Mouse (Mus musculus) lung, postnatal 36 days (tissue): Measurements from ENCODE around the gene Aig1.

ENCODE experiments used
- DNase-seq: peaks from one replicate; pipeline ENCODE4 v3.0.0; 2022; ENCODE audit warnings: mixed read lengths

Gene Aig1

DNA sequence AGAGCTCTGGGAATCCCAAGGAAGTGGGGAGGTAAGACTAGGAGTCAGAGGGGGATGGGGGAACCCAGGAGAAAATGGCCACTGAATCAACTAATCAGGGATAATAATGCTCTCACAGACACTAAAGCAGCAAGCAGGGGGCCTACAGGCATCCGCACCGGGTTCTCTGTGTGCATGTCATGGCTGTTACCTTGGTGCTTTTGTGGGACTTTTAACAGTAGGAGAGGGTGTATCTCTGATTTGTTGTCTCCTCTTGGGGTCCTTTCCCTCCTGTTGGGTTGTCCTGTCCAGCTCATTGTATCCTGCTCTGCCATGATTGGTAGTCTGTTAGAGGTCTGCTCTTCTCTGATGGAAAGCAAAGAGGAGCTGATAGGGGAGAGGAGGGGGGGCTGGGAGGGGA is 19.6 kb downstream of the Aig1 start:
- DNase-seq, result no peak

DNA sequence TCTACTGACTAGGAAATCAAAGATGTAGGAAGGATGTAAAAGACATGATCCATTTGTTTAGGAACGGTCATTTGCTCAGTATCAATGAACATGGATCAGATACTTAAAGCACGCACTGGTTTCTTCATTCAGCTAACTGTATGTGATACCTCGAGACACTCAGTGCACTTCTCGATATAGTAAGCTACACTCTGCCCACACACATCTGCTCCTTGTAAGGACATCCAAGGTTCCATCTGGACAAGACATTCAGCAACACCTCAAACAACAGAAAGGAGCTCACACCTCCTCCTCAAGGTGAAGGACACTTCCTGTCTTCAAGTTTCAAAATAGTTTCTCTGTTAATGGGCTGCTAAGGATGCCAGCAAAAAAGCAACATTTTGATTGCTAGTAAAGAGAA is 23.9 kb downstream of the Aig1 start:
- no peak for DNase-seq

DNA sequence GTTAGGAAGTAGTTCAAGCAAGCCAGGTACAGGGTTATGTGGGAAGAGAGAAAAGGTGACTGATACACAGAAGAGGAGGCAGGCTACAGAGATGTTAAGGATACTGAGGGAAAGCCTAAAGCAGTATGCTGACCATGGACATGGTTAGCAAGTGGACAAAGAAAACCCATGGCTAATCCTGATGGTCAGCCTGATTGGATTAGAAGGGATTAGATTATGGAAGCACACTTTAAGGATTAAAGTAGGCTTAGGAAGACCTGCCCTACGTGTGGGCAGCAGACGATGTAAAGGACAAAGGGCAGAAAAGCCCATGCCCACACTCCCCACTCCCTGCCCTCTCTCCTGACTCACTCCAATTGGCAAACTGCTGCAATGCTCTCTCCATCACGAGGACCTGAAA is 25.0 kb downstream of the Aig1 start:
- no peak for DNase-seq

DNA sequence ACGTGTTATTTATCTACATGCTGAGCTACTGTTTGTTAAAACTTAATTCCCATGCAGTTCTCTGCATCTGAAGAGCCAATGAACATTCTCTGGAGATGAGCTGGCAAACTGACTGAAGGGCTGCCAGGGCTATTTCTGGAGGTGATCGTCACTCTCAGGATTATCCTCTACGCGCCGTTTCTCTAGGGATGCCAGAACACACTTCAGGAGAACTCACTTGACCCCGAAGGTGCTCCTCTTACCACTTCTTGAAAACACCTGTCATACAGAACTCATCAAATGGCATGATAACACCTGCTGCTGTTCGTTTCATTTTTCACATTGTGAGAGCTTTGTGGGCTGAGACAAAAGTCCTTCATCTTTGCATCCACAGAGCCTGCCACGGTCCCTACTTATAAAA is 25.9 kb downstream of the Aig1 start:
- DNase-seq, result no peak

DNA sequence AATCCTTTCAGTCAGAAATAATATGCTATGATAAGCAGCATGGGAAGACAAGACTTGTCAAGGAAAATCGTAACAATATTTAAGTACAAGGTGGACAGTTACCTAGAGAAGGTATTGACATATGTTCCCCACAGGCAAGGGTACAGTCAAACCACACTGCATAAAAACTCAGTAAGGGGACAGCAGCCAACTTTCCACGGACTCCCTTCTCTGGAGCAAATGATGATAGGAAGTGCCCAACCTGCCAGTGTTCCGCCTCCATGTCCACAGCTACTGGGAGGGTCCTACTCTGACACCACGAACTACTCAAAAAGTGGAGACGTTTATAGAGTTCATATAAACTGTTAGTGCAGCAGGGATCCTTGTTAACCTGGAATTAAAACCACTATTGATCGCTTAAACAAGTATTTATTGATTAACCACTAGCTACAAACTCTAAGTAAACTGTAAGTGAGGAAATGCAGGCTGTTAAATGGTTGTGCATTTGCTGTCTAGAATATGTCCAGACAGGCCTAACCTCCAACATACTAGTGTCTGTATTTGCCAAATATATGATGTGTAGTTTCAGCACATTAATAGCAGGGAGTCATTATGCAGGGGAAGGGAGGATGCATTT is 30.2 kb downstream of the Aig1 start:
- DNase-seq, result no peak

DNA sequence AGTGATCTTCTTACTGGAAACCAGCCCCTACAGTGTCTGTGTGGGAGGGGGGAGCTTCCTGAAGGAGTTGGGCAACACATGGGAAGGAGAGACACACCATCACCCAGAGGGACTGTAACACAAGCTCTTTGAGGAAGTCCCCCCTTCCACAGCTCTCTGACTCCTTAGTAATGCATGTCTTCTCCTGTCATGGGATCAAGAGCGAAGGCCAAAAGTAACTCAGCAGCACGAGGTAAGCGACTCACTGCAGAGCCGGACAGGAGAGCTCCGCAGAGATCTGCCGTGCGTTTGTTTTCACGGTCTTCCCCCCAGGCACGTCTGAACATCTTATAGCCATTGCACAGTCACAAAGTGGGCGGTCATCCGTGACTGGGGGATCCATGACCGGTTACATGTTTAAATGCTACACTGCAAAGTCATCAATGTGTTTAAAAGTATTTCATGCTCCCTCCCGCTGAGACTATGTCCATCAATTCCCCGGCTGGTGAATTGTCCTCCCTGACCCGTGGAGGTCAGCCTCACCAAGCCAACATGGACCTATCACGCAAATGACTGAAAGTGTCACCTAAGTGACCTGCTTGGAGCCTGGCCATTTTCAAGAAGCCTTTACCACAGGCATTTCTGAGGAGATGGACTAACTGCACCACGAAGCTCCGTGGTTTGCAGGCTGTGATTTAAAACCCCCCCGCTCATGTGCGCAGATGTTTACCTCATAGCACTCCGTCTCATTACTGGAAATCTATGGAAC is 30.9 kb downstream of the Aig1 start:
- DNase-seq, result no peak

DNA sequence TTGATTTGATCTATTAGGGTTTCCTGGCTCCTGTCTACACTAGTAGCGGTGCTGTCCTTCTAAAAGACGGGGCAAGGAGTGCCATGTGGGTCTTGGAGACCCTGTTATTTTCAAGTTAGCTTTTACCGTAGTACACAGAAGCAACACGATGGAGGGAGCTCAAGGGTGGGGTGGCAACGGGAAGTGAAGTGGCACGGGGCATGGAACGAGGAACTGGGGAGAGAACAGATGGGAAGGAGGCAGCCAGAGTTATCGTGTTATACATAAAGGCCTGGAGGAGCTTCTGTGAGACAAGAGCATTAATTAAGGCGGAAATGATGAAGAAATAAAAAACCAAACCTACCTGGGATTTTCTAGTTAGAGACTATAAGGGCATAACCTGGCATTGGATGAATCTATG is 31.8 kb downstream of the Aig1 start:
- no peak for DNase-seq

DNA sequence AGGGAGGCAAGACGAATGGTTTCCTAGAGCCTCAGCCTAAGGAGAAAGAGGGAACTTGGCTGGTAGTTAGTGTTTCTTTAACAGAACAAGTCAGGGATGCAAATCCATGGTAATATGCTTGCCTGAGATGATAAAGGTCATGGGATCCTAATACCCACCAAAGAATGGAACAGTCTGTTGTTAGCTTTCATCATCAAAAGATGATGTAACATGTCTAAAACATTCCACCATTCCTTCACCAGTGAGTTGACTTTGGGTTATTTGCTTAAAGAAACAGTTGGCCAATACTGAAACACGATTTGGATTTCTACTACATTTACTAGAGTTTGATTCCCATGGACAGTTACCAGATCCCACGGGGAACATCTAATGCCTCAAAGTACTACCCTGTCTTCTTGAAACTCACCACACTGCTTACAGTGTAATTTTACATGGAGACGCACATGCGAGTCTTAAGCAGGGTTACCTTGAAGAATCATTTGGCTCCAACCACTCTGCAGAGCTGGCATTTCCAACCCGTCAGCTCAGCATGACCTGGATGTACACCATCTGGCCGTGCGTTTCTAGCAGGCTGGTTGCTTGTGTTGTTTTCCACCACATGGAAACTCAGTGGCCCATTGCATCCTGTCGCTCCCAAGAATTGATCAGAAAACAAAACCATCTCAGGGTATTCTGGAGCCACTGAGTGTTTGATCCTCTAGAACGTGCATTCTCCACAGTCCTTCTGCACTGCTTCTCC is 32.9 kb downstream of the Aig1 start:
- no peak for DNase-seq

DNA sequence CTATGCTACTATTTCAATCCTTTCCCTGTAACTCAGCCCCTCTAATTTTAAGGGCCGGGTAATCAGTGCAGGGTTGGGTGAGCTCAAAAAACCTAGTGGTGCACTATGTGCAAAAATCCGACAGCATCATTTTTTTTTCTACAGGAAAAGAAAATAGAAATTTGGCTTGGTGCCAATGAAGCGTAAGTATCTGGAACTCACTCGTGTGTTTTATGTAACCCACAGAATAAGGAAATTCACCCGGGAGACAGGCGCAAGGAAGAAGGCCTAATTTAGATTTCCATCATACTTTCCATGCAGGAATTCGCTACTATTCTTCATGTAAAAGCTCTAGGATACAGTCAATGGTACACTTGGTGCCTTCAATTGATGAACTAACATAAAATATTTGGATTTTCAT is 34.7 kb downstream of the Aig1 start:
- DNase-seq, result no peak

DNA sequence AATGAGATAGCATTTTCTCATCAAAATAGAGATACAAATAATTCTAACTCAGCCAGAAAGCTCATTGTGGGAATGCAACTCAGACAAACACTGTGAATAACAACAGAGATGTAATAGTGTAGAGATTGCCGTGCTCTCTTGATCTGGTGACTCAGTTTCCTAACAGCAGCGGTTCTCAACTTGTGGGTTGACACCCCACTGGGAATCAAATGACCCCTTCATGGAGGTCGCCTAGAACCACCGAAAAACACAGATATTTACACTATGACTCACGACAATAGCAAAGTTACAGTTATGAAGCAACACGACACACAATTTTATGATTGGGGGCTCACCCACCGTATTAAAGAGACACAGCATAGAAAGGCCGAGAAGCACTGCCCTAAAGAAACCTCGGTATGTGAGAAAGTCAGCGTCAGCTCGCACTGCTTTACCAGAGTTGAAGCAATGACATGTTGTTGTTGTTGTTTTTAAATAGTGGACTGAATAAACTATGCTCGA is 35.7 kb downstream of the Aig1 start:
- no peak for DNase-seq

DNA sequence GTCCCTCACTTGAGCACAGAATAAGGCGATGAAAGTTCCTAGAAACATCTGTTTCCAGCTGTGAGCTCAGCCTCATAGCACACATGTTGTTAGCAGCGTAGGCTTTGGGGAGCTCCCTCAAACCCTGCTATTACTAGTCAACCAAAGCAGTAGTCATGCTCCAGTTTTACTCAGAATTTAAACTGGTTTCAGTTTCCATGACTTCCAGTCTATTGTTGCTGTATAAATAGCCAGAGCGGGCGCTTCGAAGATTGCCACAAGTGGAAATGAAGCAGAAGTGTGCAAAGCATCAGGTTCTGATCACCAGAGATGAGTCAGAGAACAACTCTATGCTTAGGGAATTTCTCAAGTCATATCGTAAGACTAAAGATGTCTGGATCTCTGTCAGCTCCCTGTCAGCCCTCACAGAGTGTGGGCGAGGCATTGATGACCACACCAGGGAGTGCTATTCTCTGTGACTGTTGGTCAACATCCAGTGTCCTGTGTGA is 36.2 kb downstream of the Aig1 start:
- peak; percentile 52 for DNase-seq

DNA sequence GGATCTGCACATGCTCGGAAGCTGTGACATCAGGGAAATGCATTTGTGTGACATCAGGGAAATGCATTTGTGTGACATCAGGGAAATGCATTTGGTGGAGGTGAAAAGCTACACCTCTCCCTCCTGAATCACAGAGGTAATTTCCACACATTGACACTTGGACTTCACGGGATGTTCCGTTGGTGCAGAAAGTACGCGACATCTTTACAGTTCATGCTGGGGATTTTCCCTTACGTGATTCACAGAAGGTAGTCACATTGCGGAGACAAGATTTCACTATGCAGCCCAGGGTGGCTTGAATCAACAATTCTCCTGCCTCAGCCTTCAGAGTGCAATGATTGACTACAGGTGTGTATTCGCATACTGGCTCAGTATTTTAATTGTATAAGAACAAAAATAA is 41.6 kb downstream of the Aig1 start:
- no peak for DNase-seq

DNA sequence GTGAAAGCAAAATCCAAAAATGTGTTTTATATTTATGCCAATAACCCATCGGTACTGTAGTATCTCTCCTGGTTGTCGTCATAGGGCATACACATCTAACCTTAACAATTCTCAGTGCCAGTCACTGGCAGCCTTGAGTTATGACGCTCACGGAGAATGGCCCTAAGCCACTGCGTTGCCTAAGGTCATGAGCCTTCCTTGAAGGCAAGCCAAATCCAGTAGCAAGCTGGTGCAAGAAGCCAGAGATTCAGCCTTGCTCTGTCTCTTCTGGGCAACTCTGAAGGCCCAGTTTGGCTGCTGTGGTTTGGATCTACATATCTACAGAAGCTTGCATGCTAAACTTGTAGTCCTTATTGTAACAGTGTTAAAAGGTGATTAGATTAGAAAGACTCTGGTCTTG is 55.2 kb downstream of the Aig1 start:
- DNase-seq, result no peak

DNA sequence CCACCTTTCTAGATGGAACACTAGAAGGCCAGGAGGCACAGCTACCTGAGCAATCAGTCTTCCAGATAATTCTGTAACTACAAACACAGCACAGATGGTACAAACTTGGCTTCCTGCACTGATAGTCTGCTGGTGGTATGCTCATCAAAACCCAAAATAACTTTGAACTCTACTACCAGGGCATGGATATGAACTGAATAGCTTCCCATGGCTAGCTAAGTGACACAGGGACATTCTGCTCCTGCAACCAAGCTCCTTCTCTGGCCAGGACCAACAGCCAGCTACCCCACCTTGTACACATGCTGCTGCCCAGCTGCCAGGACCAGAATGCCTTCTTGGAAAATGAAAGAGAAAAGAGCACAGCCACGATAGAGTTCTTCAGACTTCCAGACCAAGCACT is 60.5 kb downstream of the Aig1 start:
- no peak for DNase-seq

DNA sequence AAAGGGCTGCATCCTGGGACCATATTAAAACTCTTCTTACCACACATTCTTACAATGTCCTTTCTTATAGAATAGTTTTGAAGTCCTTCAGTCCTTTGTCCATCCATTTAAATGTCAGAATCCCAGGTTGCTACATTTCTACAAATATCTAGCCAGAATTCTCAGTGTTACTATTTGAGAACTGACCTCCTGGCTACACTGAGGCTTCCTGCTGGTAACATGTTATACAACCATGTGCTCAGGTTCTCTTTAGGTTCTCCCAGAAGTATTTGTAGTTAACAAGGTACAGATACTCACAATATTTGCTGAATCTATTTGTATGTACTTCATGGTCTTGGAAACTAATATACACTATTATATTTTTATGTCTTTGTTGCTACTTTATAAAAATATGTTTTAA is 62.0 kb downstream of the Aig1 start:
- no peak for DNase-seq

DNA sequence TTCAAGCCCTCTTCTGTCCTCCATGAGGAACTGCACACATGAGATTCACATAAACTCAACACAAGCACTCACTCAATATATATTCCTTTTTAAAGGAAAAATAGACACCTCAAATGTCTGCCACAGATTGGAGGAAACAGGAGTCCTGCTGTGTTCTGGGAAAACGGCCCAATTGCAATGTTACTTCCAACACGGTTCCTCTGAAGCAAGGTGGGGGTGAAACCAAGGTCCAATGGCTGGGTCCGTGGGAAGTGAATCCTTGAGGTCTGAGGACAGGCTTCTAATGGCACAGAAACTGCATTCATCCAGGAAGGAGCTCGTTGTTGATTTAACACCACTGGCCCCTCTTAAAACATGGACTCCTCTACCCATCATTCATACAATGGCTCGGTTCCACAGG is 67.5 kb downstream of the Aig1 start:
- DNase-seq, result no peak

DNA sequence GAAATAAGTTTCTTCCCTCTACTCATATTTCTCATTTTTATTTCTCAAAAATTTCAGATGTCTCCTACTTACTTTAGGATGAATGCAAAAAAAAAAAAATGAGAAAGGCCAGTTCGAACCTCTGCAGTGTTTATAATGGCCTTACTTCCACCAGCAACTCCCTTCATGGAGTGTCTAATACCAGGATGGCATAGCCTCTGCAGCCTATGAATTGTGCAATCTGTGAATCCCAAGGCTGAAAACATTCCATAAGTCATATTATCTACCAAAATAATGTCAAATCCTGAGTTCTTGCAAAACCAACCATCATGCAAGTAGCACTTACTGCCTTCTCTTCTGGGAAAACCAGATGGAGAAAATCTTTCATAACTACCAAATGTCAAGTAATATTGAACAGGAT is 75.3 kb downstream of the Aig1 start:
- DNase-seq, result no peak

DNA sequence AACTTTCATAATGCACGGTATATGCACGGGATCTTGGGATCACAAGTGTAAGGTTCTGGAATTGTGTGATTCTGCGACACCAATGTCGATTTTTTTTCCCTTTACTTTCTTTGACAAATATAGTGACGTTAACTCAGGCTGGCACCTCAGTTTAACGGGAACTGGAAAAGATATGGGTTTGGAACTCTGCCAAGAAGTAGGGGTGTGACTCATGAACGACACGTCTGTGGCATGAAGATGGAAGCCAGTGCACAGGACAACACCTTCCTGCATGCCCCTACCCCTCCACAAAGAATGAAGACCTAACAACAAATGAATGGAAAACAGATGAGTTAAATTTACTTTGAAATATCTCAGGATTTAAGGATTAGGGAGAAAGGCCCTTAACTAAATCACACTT is 76.0 kb downstream of the Aig1 start:
- peak; percentile 18 for DNase-seq

DNA sequence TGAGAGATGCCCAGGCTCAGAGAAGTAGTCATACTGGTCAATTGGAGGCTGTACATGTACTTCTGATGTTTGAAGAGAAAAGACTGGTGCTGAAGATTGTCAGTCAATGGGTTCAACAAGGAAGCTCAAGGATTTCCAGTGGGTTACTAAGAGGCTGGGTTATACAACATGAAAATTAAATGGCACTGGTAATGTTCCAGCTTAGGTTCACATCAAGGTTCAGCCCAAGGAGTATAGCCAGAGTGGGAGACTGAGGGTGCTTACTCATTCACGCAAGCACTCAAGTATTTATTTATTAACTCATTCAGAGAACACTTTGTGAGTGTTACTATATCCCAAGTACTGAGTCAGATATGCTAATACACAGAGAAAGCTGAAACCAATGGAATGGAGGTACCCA is 79.2 kb downstream of the Aig1 start:
- DNase-seq, result peak; percentile 42

DNA sequence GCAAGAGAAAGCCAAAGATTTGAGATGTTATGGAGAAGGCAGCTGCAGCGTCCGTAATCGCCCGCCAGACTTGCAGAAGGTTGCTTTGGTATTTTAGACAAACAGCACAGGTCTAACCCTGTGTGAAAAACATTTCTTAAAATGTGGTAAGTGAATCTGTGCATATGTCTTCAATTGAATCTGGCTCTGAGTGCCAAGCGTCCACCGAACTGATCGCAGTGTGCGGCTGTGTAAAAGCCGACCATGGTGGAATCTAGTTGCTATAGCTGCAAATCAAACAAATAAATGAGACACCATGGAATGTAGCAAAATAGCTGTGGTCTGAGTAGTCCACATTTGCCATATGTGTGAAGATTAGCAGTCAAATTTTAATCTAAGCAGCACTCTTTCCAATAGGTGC is 80.7 kb downstream of the Aig1 start:
- DNase-seq, result no peak

DNA sequence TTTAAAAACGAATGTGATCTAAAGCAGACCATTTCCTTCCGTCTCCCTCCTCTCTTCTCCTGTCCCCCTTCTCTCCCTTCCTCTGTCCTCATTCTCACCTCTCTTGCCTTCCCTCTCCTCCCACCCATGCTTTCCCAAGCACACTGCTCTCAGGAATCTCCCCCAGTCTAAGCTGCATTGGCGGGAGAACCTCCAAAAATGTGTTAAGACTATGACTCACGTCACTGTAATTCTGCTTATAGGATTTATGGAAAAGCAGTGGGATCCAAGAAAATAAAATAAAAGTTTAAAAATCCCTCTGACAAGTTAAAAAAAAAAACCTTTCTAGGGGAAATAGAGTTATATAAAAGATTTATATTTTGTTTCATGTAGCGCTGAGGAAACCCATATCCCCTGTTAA is 86.0 kb downstream of the Aig1 start:
- no peak for DNase-seq

DNA sequence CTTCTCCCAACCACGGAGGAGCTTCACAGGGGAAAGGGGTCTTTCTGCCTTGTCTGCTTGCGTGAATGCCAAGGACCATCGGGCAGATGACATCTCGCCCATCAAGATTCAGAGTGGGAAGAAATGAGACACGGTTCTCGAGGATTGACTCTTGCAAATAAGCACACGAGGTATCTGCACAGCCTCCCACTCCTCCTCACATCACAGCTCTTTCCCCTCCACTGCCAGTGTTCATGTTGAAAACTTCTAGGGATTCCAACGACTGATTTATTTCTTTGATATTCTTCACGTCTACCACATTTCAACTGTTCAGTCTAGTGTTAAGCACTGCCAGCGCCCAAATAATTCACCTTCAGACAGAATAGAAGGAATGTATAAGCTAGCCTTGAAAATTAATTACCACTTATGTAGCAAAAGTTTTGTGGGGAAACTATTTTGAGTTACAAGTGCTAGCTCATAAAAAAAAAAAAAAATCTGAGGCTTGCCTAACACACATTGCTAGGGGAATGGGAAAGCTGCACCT is 86.5 kb downstream of the Aig1 start:
- no peak for DNase-seq

DNA sequence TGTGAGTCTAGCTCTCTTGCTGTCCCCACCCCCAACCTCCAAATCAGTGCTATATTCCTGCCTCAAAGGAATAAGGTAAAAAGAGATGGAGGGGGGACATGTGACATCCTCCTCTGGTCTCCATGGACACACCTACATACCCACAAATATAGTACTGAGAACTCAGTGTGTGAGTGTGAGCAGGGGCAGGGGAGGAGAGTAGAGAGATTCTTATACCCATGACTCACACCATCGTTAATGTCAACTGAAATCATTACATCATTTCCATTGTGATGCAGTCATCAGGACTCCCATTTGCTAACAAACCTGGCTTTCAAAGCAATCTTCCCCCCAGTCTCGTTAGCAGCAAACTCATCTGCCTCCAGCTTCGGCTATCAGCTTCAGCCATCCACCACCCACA is 92.8 kb downstream of the Aig1 start:
- DNase-seq, result no peak

DNA sequence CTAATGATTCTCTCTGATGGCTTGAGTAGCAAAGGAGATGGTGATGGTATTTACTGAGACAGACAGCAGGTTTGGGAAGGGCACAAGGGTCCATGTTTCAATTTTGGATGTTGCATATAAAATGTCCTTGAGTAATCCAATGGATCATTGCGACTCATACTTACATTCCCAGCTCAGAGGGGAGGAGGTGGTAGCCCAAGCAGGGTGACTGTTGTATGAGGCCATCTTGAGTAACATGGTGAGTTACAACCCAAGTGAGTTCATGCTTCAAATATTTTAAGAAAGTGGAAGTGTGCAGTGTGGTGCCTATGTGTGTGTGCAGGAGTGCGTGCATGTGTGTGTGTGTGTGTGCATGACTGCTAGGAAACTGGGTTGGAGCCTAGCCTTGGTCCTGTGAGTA is 93.4 kb downstream of the Aig1 start:
- DNase-seq, result no peak
